Mouse (Mus musculus) liver, embryonic 16.5 days (tissue): Measurements from ENCODE around the gene Kctd7. TPM values are rescaled to one million over a fixed set of nuclear protein-coding genes. Genes with fewer than 3 reads are reported as not detected.
A peak's percentile ranks its signal among the peaks of the same experiment; 100 is the strongest.

Experiments used
- ATAC-seq: fragments of 200-750 bp; cut with Nextera tagmentation; 2 replicates; pipeline ENCODE4 v1.8.0; 2017; ENCODE audit warnings: low read depth, mild to moderate bottlenecking, moderate number of reproducible peaks, moderate library complexity
- H3K27ac ChIP-seq: fragments of 300-500 bp; sonication (generic); 2 replicates; pipeline ENCODE4 v1.5.1; 2014; ENCODE audit warnings: mild to moderate bottlenecking, low read length
- H3K27me3 ChIP-seq: fragments of 300-500 bp; sonication (generic); 2 replicates; pipeline ENCODE4 v1.6.1; 2014; ENCODE audit warnings: low read depth, low read length, mixed read lengths; ENCODE audit not compliant: control insufficient read depth, insufficient read depth
- H3K36me3 ChIP-seq: fragments of 300-500 bp; sonication (generic); 2 replicates; pipeline ENCODE4 v1.6.1; 2014; ENCODE audit warnings: mild to moderate bottlenecking; ENCODE audit not compliant: control insufficient read depth, insufficient read depth
- H3K4me1 ChIP-seq: fragments of 300-500 bp; sonication (generic); 2 replicates; pipeline ENCODE4 v1.6.1; 2014; ENCODE audit warnings: low read depth, low read length, mixed read lengths; ENCODE audit not compliant: control insufficient read depth
- H3K4me2 ChIP-seq: fragments of 300-500 bp; sonication (generic); 2 replicates; pipeline ENCODE4 v1.6.1; 2014; ENCODE audit warnings: low read depth, low read length, mixed read lengths
- H3K4me3 ChIP-seq: fragments of 300-500 bp; sonication (generic); 2 replicates; pipeline ENCODE4 v1.5.1; 2014; ENCODE audit warnings: low read depth, mild to moderate bottlenecking, low read length
- H3K9ac ChIP-seq: fragments of 300-500 bp; sonication (generic); 2 replicates; pipeline ENCODE4 v1.6.1; 2014; ENCODE audit warnings: low read depth, low read length
- H3K9me3 ChIP-seq: fragments of 300-500 bp; sonication (generic); replicated peaks from 2 replicates; pipeline ENCODE4 v1.6.1; 2016; ENCODE audit warnings: low read length; ENCODE audit not compliant: control insufficient read depth
- WGBS: fragments of 180-500 bp; shearing (Covaris S2); extraction: QIAGEN DNeasy Blood & Tissue Kit; methylation state at CpG from one replicate; pipeline ENCODE4 v1.1.7; 2014; ENCODE audit not compliant: insufficient replicate concordance; 5-methylcytosine and 5-hydroxymethylcytosine counted together
- polyA plus RNA-seq: library from polyadenylated mRNA; unstranded; fragments of >200 nt; fragmentation: Nextera tagmentation; extraction: Ambion mirVana; gene quantifications from 2 replicates; pipeline ENCODE4 v1.2.1, GENCODE M21; 2015

Kctd7 gene
- polyA plus RNA-seq, 1 experiment from 2014 or later = 7.0 TPM

GRCm38 (mm10) chr5:130139393-130139792 is 5.3 kb upstream of the Kctd7 start:
- no peak overlapping the region for H3K27ac ChIP-seq
- H3K36me3 ChIP-seq = no peaks in the 10 kb centered on the region
- H3K9ac ChIP-seq = no peak overlapping the region
- no peak overlapping the region for H3K4me2 ChIP-seq
- peaks cover 17% of the 10 kb centered on the region for H3K4me1 ChIP-seq
- H3K9me3 ChIP-seq = no peaks in the 10 kb centered on the region
- H3K27me3 ChIP-seq = no peaks in the 10 kb centered on the region
- 16% methylated on average over 8 of the region's 8 CpGs for WGBS
- ATAC-seq = no peak
- no peak overlapping the region for H3K4me3 ChIP-seq

- Histone ChIP-seq H3K9me3 (no peaks in the 10 kb centered on the region), H3K27ac (no peak overlapping the region), H3K4me1 (peaks cover 29% of the 10 kb centered on the region), H3K27me3 (no peaks in the 10 kb centered on the region), H3K4me2 (no peak overlapping the region), H3K36me3 (no peaks in the 10 kb centered on the region), H3K4me3 (no peak overlapping the region), H3K9ac (no peak overlapping the region)
- ATAC-seq = no peak
- WGBS = 67% methylated on average over 5 of the region's 5 CpGs
Measured at GRCm38 (mm10) chr5:130141138-130141537, 3.5 kb upstream of the Kctd7 start.

GRCm38 (mm10) chr5:130142041-130142440 is 2.6 kb upstream of the Kctd7 start:
- no peak overlapping the region for H3K4me3 ChIP-seq
- peaks cover 30% of the 10 kb centered on the region for H3K4me1 ChIP-seq
- H3K9ac ChIP-seq = no peak overlapping the region
- no peak overlapping the region for H3K27ac ChIP-seq
- no peak for ATAC-seq
- WGBS = 58% methylated on average over 4 of the region's 4 CpGs
- H3K36me3 ChIP-seq = no peaks in the 10 kb centered on the region
- no peak overlapping the region for H3K4me2 ChIP-seq
- H3K27me3 ChIP-seq = no peaks in the 10 kb centered on the region
- H3K9me3 ChIP-seq = no peaks in the 10 kb centered on the region

- Histone ChIP-seq H3K9me3 (no peaks in the 10 kb centered on the region), H3K4me2 (peak overlapping the region; percentile 95), H3K9ac (no peak overlapping the region), H3K4me1 (peaks cover 30% of the 10 kb centered on the region), H3K27ac (peak overlapping the region; percentile 98), H3K27me3 (no peaks in the 10 kb centered on the region), H3K36me3 (no peaks in the 10 kb centered on the region), H3K4me3 (no peak overlapping the region)
- 82% methylated on average over 7 of the region's 7 CpGs for whole genome bisulfite sequencing
- no peak for ATAC-seq
Measured at GRCm38 (mm10) chr5:130143101-130143500, 1.6 kb upstream of the Kctd7 start.

GRCm38 (mm10) chr5:130143977-130144333 is 706 bp upstream of the Kctd7 start:
- Histone ChIP-seq H3K4me1 (peaks cover 30% of the 10 kb centered on the region), H3K36me3 (peaks cover 6% of the 10 kb centered on the region), H3K9ac (peak overlapping the region; percentile 65), H3K27ac (peak overlapping the region; percentile 98), H3K9me3 (no peaks in the 10 kb centered on the region), H3K4me3 (peak overlapping the region; percentile 85), H3K4me2 (peak overlapping the region; percentile 95), H3K27me3 (no peaks in the 10 kb centered on the region)
- ATAC-seq = peak; percentile 45
- WGBS = 3% methylated on average over 20 of the region's 20 CpGs

GRCm38 (mm10) chr5:130145961-130146360 is 1.3 kb downstream of the Kctd7 start:
- peaks cover 28% of the 10 kb centered on the region for H3K4me1 ChIP-seq
- peak overlapping the region; percentile 95 for H3K4me2 ChIP-seq
- H3K27ac ChIP-seq = no peak overlapping the region
- 0 out of 2 replicates have a peak overlapping the region, but pooled peaks have one; percentile 23 for H3K9ac ChIP-seq
- WGBS = 59% methylated on average over 8 of the region's 8 CpGs
- peak overlapping the region; percentile 85 for H3K4me3 ChIP-seq
- peaks cover 6% of the 10 kb centered on the region for H3K36me3 ChIP-seq
- ATAC-seq = no peak
- H3K9me3 ChIP-seq = no peaks in the 10 kb centered on the region
- no peaks in the 10 kb centered on the region for H3K27me3 ChIP-seq

- 76% methylated on average over 7 of the region's 7 CpGs for WGBS
- Histone ChIP-seq H3K4me2 (no peak overlapping the region), H3K9ac (no peak overlapping the region), H3K36me3 (peaks cover 20% of the 10 kb centered on the region), H3K27me3 (no peaks in the 10 kb centered on the region), H3K9me3 (no peaks in the 10 kb centered on the region), H3K27ac (no peak overlapping the region), H3K4me3 (no peak overlapping the region), H3K4me1 (peaks cover 13% of the 10 kb centered on the region)
- ATAC-seq = no peak
Measured at GRCm38 (mm10) chr5:130149726-130150310, 5.2 kb downstream of the Kctd7 start.

GRCm38 (mm10) chr5:130154286-130154685 is 9.6 kb downstream of the Kctd7 start:
- Histone ChIP-seq H3K9me3 (no peaks in the 10 kb centered on the region), H3K9ac (no peak overlapping the region), H3K27me3 (no peaks in the 10 kb centered on the region), H3K4me3 (no peak overlapping the region), H3K4me2 (no peak overlapping the region), H3K36me3 (peaks cover 14% of the 10 kb centered on the region), H3K4me1 (no peaks in the 10 kb centered on the region), H3K27ac (no peak overlapping the region)
- 70% methylated on average over 2 of the region's 2 CpGs for WGBS
- no peak for ATAC-seq

- H3K4me3 ChIP-seq = no peak overlapping the region
- no peak overlapping the region for H3K4me2 ChIP-seq
- H3K27ac ChIP-seq = no peak overlapping the region
- H3K9me3 ChIP-seq = no peaks in the 10 kb centered on the region
- ATAC-seq = no peak
- no peak overlapping the region for H3K9ac ChIP-seq
- peaks cover 1% of the 10 kb centered on the region for H3K4me1 ChIP-seq
- 67% methylated on average over 4 of the region's 4 CpGs for WGBS
- no peaks in the 10 kb centered on the region for H3K27me3 ChIP-seq
- H3K36me3 ChIP-seq = peaks cover 1% of the 10 kb centered on the region; the same call in 1 of the 2 replicates
Measured at GRCm38 (mm10) chr5:130158545-130158944, 13.9 kb downstream of the Kctd7 start.
